Mouse (Mus musculus) liver, embryonic 12.5 days (tissue): ENCODE measurements around the gene Uhmk1. TPM values are rescaled to one million over a fixed set of nuclear protein-coding genes. Genes with fewer than 3 reads are reported as not detected.

Experiments used
- ATAC-seq: fragments of 200-750 bp; cut with Nextera tagmentation; 2 replicates; pipeline ENCODE4 v1.8.0; 2017; ENCODE audit warnings: moderate number of reproducible peaks, mild to moderate bottlenecking, moderate library complexity
- H3K27ac ChIP-seq: fragments of 300-500 bp; sonication (generic); 2 replicates; pipeline ENCODE4 v1.5.1; 2016; ENCODE audit warnings: mild to moderate bottlenecking
- H3K27me3 ChIP-seq: fragments of 300-500 bp; sonication (generic); replicated peaks from 2 replicates; pipeline ENCODE4 v1.6.1; 2016; ENCODE audit warnings: mild to moderate bottlenecking, moderate library complexity
- H3K36me3 ChIP-seq: fragments of 300-500 bp; sonication (generic); 2 replicates; pipeline ENCODE4 v1.6.1; 2016; ENCODE audit warnings: mild to moderate bottlenecking, moderate library complexity
- H3K4me1 ChIP-seq: fragments of 300-500 bp; sonication (generic); 2 replicates; pipeline ENCODE4 v1.6.1; 2016
- H3K4me2 ChIP-seq: fragments of 300-500 bp; sonication (generic); 2 replicates; pipeline ENCODE4 v1.6.1; 2016; ENCODE audit warnings: mild to moderate bottlenecking, moderate library complexity
- H3K4me3 ChIP-seq: fragments of 300-500 bp; sonication (generic); 2 replicates; pipeline ENCODE4 v1.5.1; 2016; ENCODE audit warnings: mild to moderate bottlenecking, moderate library complexity
- H3K9ac ChIP-seq: fragments of 300-500 bp; sonication (generic); 2 replicates; pipeline ENCODE4 v1.6.1; 2016; ENCODE audit warnings: mild to moderate bottlenecking, moderate library complexity
- H3K9me3 ChIP-seq: fragments of 300-500 bp; sonication (generic); replicated peaks from 2 replicates; pipeline ENCODE4 v1.6.1; 2016; ENCODE audit warnings: mild to moderate bottlenecking, moderate library complexity
- WGBS: fragments of 180-500 bp; shearing (Covaris S2); methylation state at CpG from one replicate; pipeline ENCODE4 v1.1.7; 2016; ENCODE audit not compliant: insufficient replicate concordance; 5-methylcytosine and 5-hydroxymethylcytosine counted together
- polyA plus RNA-seq: library from polyadenylated mRNA; unstranded; fragments of >200 nt; fragmentation: Nextera tagmentation; extraction: Ambion mirVana; gene quantifications from 2 replicates; pipeline ENCODE4 v1.2.1, GENCODE M21; 2016

Uhmk1 gene
- polyA plus RNA-seq, 1 experiment from 2014 or later: 12.1 TPM

GRCm38 (mm10) chr1:170206395-170206794, 8.8 kb downstream of the Uhmk1 start:
- Histone ChIP-seq H3K36me3 (peaks cover 95% of the 10 kb centered on the region), H3K4me2 (no peak overlapping the region), H3K4me3 (no peak overlapping the region), H3K9ac (no peak overlapping the region), H3K27ac (no peak overlapping the region), H3K4me1 (no peaks in the 10 kb centered on the region), H3K9me3 (no peaks in the 10 kb centered on the region), H3K27me3 (no peaks in the 10 kb centered on the region)
- ATAC-seq: no peak
- WGBS: 89% methylated on average over 6 of the region's 6 CpGs

- no peak overlapping the region for H3K4me3 ChIP-seq
- ATAC-seq: no peak
- no peak overlapping the region for H3K4me2 ChIP-seq
- H3K27ac ChIP-seq: no peak overlapping the region
- 78% methylated on average over 3 of the region's 3 CpGs for WGBS
- no peak overlapping the region for H3K9ac ChIP-seq
- H3K27me3 ChIP-seq: no peaks in the 10 kb centered on the region
- H3K4me1 ChIP-seq: no peaks in the 10 kb centered on the region
- H3K9me3 ChIP-seq: no peaks in the 10 kb centered on the region
- peaks cover 92% of the 10 kb centered on the region for H3K36me3 ChIP-seq
These were observed 14.8 kb downstream of the Uhmk1 start for GRCm38 (mm10) chr1:170200379-170200778.

- H3K27me3 ChIP-seq: no peaks in the 10 kb centered on the region
- no peaks in the 10 kb centered on the region for H3K9me3 ChIP-seq
- H3K4me1 ChIP-seq: no peaks in the 10 kb centered on the region
- no peak for ATAC-seq
- no peak overlapping the region for H3K27ac ChIP-seq
- no peak overlapping the region for H3K4me3 ChIP-seq
- H3K36me3 ChIP-seq: peaks cover 86% of the 10 kb centered on the region
- H3K4me2 ChIP-seq: no peak overlapping the region
- WGBS: 80% methylated on average over 8 of the region's 8 CpGs
- no peak overlapping the region for H3K9ac ChIP-seq
These were observed 19.0 kb downstream of the Uhmk1 start for GRCm38 (mm10) chr1:170196211-170196610.

- Histone ChIP-seq H3K4me3 (no peak overlapping the region), H3K4me1 (no peaks in the 10 kb centered on the region), H3K4me2 (no peak overlapping the region), H3K36me3 (peaks cover 51% of the 10 kb centered on the region), H3K27me3 (no peaks in the 10 kb centered on the region), H3K9me3 (no peaks in the 10 kb centered on the region), H3K9ac (no peak overlapping the region), H3K27ac (no peak overlapping the region)
- no peak for ATAC-seq
- WGBS: 76% methylated on average over 1 of the region's 1 CpGs
These were observed 23.3 kb downstream of the Uhmk1 start for GRCm38 (mm10) chr1:170191925-170192324.

GRCm38 (mm10) chr1:170190225-170190624, 25.0 kb downstream of the Uhmk1 start:
- Histone ChIP-seq H3K4me3 (no peak overlapping the region), H3K27me3 (no peaks in the 10 kb centered on the region), H3K27ac (no peak overlapping the region), H3K4me1 (no peaks in the 10 kb centered on the region), H3K36me3 (peaks cover 34% of the 10 kb centered on the region), H3K9me3 (no peaks in the 10 kb centered on the region), H3K9ac (no peak overlapping the region), H3K4me2 (no peak overlapping the region)
- ATAC-seq: peak; percentile 44; the same call in 1 of the 2 replicates
- WGBS: 54% methylated on average over 4 of the region's 4 CpGs

- H3K27me3 ChIP-seq: no peaks in the 10 kb centered on the region
- H3K36me3 ChIP-seq: peaks cover 18% of the 10 kb centered on the region
- no peak overlapping the region for H3K4me2 ChIP-seq
- H3K9me3 ChIP-seq: no peaks in the 10 kb centered on the region
- no peaks in the 10 kb centered on the region for H3K4me1 ChIP-seq
- no peak overlapping the region for H3K27ac ChIP-seq
- no peak for ATAC-seq
- no peak overlapping the region for H3K4me3 ChIP-seq
- no peak overlapping the region for H3K9ac ChIP-seq
- WGBS: 79% methylated on average over 11 of the region's 11 CpGs
These were observed 26.6 kb downstream of the Uhmk1 start for GRCm38 (mm10) chr1:170188601-170189000.

GRCm38 (mm10) chr1:170186531-170186930, 28.7 kb downstream of the Uhmk1 start:
- Histone ChIP-seq H3K27me3 (no peaks in the 10 kb centered on the region), H3K4me1 (no peaks in the 10 kb centered on the region), H3K4me3 (no peak overlapping the region), H3K9ac (no peak overlapping the region), H3K9me3 (no peaks in the 10 kb centered on the region), H3K27ac (no peak overlapping the region), H3K4me2 (no peak overlapping the region), H3K36me3 (peaks cover 6% of the 10 kb centered on the region)
- 65% methylated on average over 5 of the region's 5 CpGs for WGBS
- no peak for ATAC-seq

- no peak overlapping the region for H3K27ac ChIP-seq
- no peaks in the 10 kb centered on the region for H3K4me1 ChIP-seq
- H3K9me3 ChIP-seq: no peaks in the 10 kb centered on the region
- 0 out of 2 replicates have a peak, but pooled peaks cover under 1% of the 10 kb centered on the region for H3K27me3 ChIP-seq
- H3K4me2 ChIP-seq: no peak overlapping the region
- no peak for ATAC-seq
- WGBS: 60% methylated on average over 3 of the region's 3 CpGs
- H3K9ac ChIP-seq: no peak overlapping the region
- H3K36me3 ChIP-seq: no peaks in the 10 kb centered on the region
- H3K4me3 ChIP-seq: no peak overlapping the region
These were observed 30.1 kb downstream of the Uhmk1 start for GRCm38 (mm10) chr1:170185137-170185536.

GRCm38 (mm10) chr1:170182706-170183105, 32.5 kb downstream of the Uhmk1 start:
- no peak overlapping the region for H3K4me2 ChIP-seq
- no peak overlapping the region for H3K9ac ChIP-seq
- no peak for ATAC-seq

GRCm38 (mm10) chr1:170176661-170177239, 38.4 kb downstream of the Uhmk1 start:
- Histone ChIP-seq H3K27ac (peak overlapping the region; percentile 95), H3K4me2 (peak overlapping the region; percentile 90)

More at GRCm38 (mm10) chr1:170182706-170183105, 32.5 kb downstream of the Uhmk1 start:
- H3K27me3 ChIP-seq: 0 out of 2 replicates have a peak, but pooled peaks cover 2% of the 10 kb centered on the region
- no peak overlapping the region for H3K27ac ChIP-seq
- no peaks in the 10 kb centered on the region for H3K9me3 ChIP-seq
- H3K4me1 ChIP-seq: peaks cover 1% of the 10 kb centered on the region; the same call in 1 of the 2 replicates
- no peaks in the 10 kb centered on the region for H3K36me3 ChIP-seq
- H3K4me3 ChIP-seq: no peak overlapping the region

GRCm38 (mm10) chr1:170175848-170176247, 39.3 kb downstream of the Uhmk1 start:
- 33% methylated on average over 6 of the region's 6 CpGs for WGBS
- Histone ChIP-seq H3K9ac (peak overlapping the region; percentile 81), H3K9me3 (no peaks in the 10 kb centered on the region), H3K4me3 (peak overlapping the region; percentile 91), H3K27me3 (0 out of 2 replicates have a peak, but pooled peaks cover 2% of the 10 kb centered on the region), H3K36me3 (no peaks in the 10 kb centered on the region), H3K27ac (peak overlapping the region; percentile 95), H3K4me2 (peak overlapping the region; percentile 90), H3K4me1 (peaks cover 39% of the 10 kb centered on the region)
- ATAC-seq: no peak

More at GRCm38 (mm10) chr1:170176661-170177239, 38.4 kb downstream of the Uhmk1 start:
- Histone ChIP-seq H3K27me3 (0 out of 2 replicates have a peak, but pooled peaks cover 2% of the 10 kb centered on the region), H3K9ac (no peak overlapping the region), H3K9me3 (no peaks in the 10 kb centered on the region), H3K4me1 (peaks cover 39% of the 10 kb centered on the region), H3K4me3 (no peak overlapping the region), H3K36me3 (no peaks in the 10 kb centered on the region)
- no peak for ATAC-seq
- 40% methylated on average over 8 of the region's 8 CpGs for WGBS

GRCm38 (mm10) chr1:170174814-170175332, 40.3 kb downstream of the Uhmk1 start, which contains the start of gene Uap1:
TSS of gene Uap1 (minus strand) at chr1:170174957.
- Histone ChIP-seq H3K9ac (peak within 1 kb of the TSS; percentile 95), H3K9me3 (no peaks in the 10 kb centered on the region), H3K27me3 (no peaks in the 10 kb centered on the region), H3K36me3 (no peaks in the 10 kb centered on the region), H3K4me1 (peaks cover 39% of the 10 kb centered on the region), H3K4me3 (peak within 1 kb of the TSS; percentile 91), H3K4me2 (peak within 1 kb of the TSS; percentile 90), H3K27ac (peak within 1 kb of the TSS; percentile 95)
- WGBS: under 1% methylated on average over 46 of the region's 52 CpGs
- peak; percentile 96 for ATAC-seq
